Mouse (Mus musculus) G1E (cell line): Measurements from ENCODE around the gene Hoxc10. TPM values are rescaled to one million over a fixed set of nuclear protein-coding genes. Genes with fewer than 3 reads are reported as not detected.

Experiments
- ATAC-seq: 2 replicates; pipeline ENCODE4 v1.8.0; 2016; ENCODE audit warnings: mild to moderate bottlenecking; ENCODE audit not compliant: insufficient number of reproducible peaks, poor library complexity, low FRiP score, severe bottlenecking; ENCODE audit errors: extremely low read depth
- DNase-seq: peaks from one replicate; pipeline ENCODE4 v3.0.0; 2012; ENCODE audit warnings: low spot score
- H3K27me3 ChIP-seq: 2 replicates; pipeline ENCODE4 v1.6.1; 2012; ENCODE audit warnings: mild to moderate bottlenecking, low read length, inconsistent platforms; ENCODE audit not compliant: insufficient read depth
- H3K36me3 ChIP-seq: replicated peaks from 2 replicates; pipeline ENCODE3; 2012; ENCODE audit warnings: mild to moderate bottlenecking, inconsistent platforms
- H3K4me1 ChIP-seq: 2 replicates; pipeline ENCODE4 v1.6.1; 2012; ENCODE audit warnings: low read depth, low read length, inconsistent platforms, mixed read lengths; ENCODE audit not compliant: insufficient read depth
- H3K4me3 ChIP-seq: 2 replicates; pipeline ENCODE4 v1.5.1; 2012; ENCODE audit warnings: low read depth, mild to moderate bottlenecking, inconsistent platforms, low read length, moderate library complexity, mixed read lengths
- H3K9me3 ChIP-seq: replicated peaks from 2 replicates; pipeline ENCODE4 v1.6.1; 2012; ENCODE audit warnings: inconsistent platforms
- CTCF ChIP-seq: IDR thresholded peaks from 2 replicates; pipeline ENCODE4 v1.5.1; 2012; ENCODE audit warnings: low read depth, low read length, inconsistent platforms, mixed read lengths
- GATA1 ChIP-seq: IDR thresholded peaks from 2 replicates; pipeline ENCODE4 v1.6.1; 2012; ENCODE audit warnings: borderline replicate concordance, low read length, inconsistent platforms, mixed read lengths
- GATA2 ChIP-seq: IDR thresholded peaks from 2 replicates; pipeline ENCODE4 v1.6.1; 2012; ENCODE audit warnings: low read depth, low read length, inconsistent platforms, borderline replicate concordance
- POLR2AphosphoS5 ChIP-seq: IDR thresholded peaks from 2 replicates; pipeline ENCODE4 v1.6.1; 2012; ENCODE audit warnings: low read depth, low read length, inconsistent platforms; ENCODE audit not compliant: insufficient replicate concordance
- TAL1 ChIP-seq: conservative IDR thresholded peaks from 2 replicates; pipeline ENCODE4 v1.6.1; 2012; ENCODE audit warnings: low read depth, low read length, inconsistent platforms, mixed read lengths
- polyA plus RNA-seq: library from polyadenylated mRNA; stranded (reverse); fragments of >175 nt; gene quantifications from 2 replicates; pipeline ENCODE4 v1.2.3, GENCODE M21; 2012
- total RNA-seq, 2 experiments: library from RNA; stranded (forward) in 1 of 2; stranded (reverse) in 1 of 2; fragments of 200-1000 nt in 1 of 2; fragments of >200 nt in 1 of 2; fragmentation: Nextera tagmentation in 1 of 2; gene quantifications; 2 replicates each; pipeline ENCODE4 v1.2.3; 2014 to 2017

Hoxc10 gene
- total and polyA plus RNA-seq, 3 experiments, result 0.16 to 0.60 (median 0.16) TPM

DNA sequence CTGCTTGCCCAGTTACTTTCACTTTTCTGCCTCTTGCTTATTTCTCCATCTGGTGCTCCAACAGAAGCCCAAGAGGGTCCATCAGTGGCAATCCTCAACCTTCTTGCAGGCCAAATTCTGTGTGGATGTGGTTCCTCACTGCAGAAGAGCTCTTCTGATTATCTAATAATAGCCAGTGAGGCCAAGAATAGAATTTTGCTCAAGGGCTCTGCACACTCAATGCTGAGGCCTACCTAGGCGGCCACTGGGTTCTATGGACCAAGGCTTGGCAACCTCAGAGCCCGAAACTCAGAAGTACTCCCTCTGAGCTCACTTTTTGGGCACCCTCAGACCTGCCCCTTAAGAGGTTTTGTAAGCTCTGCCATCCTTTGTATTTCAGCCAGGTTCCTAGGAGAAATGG is 34.8 kb downstream of the Hoxc10 start:
- DNase-seq, result no peak
- peaks cover 17% of the 10 kb centered on the region for H3K36me3 ChIP-seq
- peak overlapping the region; percentile 74; the same call in 1 of the 2 replicates for H3K4me3 ChIP-seq
- ATAC-seq, result no peak
- no peaks in the 10 kb centered on the region for H3K9me3 ChIP-seq
- TF ChIP-seq CTCF, result no peak
- no peak for TF ChIP-seq POLR2AphosphoS5
- TF ChIP-seq TAL1, result no peak
- no peak for TF ChIP-seq GATA1
- TF ChIP-seq GATA2, result no peak
- no peaks in the 10 kb centered on the region for H3K27me3 ChIP-seq
- peaks cover 86% of the 10 kb centered on the region for H3K4me1 ChIP-seq

DNA sequence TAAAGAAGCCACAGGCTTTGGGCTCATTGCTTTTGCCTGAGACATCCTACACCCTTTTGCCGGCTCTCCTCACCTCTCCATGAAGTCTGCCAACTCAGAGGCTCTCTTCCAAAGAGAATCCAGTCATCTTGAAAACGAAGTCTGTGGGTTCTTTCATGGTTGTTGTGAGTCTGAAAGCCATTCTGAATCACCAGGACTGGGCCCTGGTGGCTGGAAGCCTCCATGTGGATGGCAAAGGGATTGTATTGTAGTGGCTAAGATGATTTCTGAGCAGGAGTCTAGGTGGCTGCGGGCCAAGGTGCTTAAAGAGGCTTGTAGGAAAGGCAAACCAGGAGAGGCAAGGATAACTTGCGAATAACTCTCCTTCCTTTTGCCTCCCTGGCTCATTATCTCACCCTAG is 35.6 kb downstream of the Hoxc10 start:
- Histone ChIP-seq H3K36me3 (peaks cover 17% of the 10 kb centered on the region), H3K27me3 (no peaks in the 10 kb centered on the region), H3K4me1 (peaks cover 86% of the 10 kb centered on the region), H3K9me3 (no peaks in the 10 kb centered on the region), H3K4me3 (peak overlapping the region; percentile 64; the same call in 1 of the 2 replicates)
- no peak for DNase-seq
- ATAC-seq, result no peak
- TF ChIP-seq TAL1 (no peak), POLR2AphosphoS5 (no peak), GATA1 (no peak), CTCF (no peak), GATA2 (no peak)

DNA sequence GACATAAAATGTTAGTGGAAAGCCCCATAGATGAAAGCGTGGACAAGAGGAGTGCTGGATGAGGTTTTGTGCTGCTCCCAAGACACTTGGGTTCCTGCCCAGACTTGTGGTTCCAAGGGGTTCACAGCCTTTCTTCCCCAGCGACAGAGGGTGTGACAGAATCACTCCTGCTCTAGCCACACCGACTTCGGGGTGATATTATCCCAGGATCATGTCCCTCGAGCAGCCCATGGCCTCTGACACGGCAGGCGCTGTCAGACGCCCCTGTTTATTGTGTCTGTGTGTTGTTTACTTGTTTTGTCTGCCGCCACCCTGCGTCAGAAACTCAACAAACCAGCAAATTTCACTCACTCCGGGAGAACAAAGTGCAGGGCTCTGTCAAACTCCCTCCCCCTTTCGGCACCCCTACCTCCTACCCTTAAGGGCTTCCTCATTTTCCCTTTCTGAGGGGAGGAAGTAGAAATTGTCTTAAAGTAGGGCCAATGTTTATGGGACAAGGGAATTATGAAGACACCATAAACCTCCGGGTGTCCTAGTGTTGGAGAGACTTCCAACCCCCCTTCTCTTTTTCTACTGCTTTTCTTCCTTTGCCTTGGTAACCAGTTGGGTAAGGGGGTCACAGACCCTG is 36.3 kb downstream of the Hoxc10 start:
- H3K9me3 ChIP-seq, result no peaks in the 10 kb centered on the region
- ATAC-seq, result no peak
- no peaks in the 10 kb centered on the region for H3K27me3 ChIP-seq
- no peak for DNase-seq
- H3K36me3 ChIP-seq, result peaks cover 17% of the 10 kb centered on the region
- TF ChIP-seq CTCF (no peak), GATA2 (no peak), POLR2AphosphoS5 (no peak), TAL1 (no peak), GATA1 (no peak)
- H3K4me1 ChIP-seq, result peaks cover 87% of the 10 kb centered on the region
- H3K4me3 ChIP-seq, result peak overlapping the region; percentile 64; the same call in 1 of the 2 replicates

- Histone ChIP-seq H3K27me3 (no peaks in the 10 kb centered on the region), H3K9me3 (no peaks in the 10 kb centered on the region), H3K4me3 (peak overlapping the region; percentile 51; the same call in 1 of the 2 replicates), H3K4me1 (peaks cover 95% of the 10 kb centered on the region), H3K36me3 (peaks cover 25% of the 10 kb centered on the region)
- DNase-seq (no peak), ATAC-seq (no peak)
- TF ChIP-seq CTCF, result no peak
- TF ChIP-seq POLR2AphosphoS5, result no peak
- TF ChIP-seq GATA1, result no peak
- no peak for TF ChIP-seq TAL1
- no peak for TF ChIP-seq GATA2
Measured at GRCm38 (mm10) chr15:103005308-103005707, 38.7 kb downstream of the Hoxc10 start.

DNA sequence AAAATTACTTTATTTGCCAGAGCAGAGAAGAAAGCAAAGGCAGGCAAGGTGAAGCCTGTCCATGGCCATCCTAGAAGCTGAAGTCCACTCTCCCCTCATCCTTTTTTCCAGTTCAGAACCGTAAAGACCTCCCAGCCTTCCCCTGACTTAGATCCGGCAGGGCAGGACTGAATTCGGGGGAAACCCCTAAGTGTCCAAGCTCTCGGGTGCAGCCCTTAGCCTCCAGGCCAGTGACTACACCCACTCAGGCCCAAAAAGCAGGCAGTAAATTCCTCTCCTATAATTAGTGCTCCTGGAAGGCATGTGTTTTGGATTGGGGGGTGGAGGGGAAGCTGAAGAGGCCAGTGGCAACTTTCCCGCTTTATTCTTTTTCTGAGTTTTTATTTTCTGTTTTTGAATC is 39.2 kb downstream of the Hoxc10 start:
- TF ChIP-seq TAL1, result no peak
- no peak for DNase-seq
- no peak for ATAC-seq
- Histone ChIP-seq H3K4me3 (peak overlapping the region; percentile 21; the same call in 1 of the 2 replicates), H3K4me1 (peaks cover 95% of the 10 kb centered on the region), H3K36me3 (peaks cover 25% of the 10 kb centered on the region), H3K27me3 (no peaks in the 10 kb centered on the region), H3K9me3 (no peaks in the 10 kb centered on the region)

DNA sequence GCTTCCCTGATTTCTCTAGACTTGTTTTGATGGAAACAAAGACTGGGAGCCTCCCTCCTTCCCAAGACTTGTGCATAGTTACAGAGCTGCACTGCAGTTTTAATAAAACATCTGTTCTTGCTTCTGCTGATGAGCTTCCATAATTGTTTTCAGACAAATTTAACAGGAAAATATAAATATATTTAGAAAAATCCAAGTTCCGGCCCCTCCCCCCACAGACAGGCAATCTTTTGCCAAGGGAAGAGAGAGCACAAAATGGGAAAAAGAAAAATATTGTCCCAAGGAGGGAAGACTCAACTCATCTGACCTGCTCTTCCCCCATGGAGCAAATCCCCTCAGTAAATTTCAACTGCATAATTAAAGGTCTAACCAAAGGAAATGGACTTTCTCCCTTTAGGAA is 39.7 kb downstream of the Hoxc10 start:
- H3K9me3 ChIP-seq, result no peaks in the 10 kb centered on the region
- H3K36me3 ChIP-seq, result peaks cover 25% of the 10 kb centered on the region
- peaks cover 93% of the 10 kb centered on the region for H3K4me1 ChIP-seq
- ATAC-seq (no peak), DNase-seq (no peak)
- H3K4me3 ChIP-seq, result peak overlapping the region; percentile 21; the same call in 1 of the 2 replicates
- no peak for TF ChIP-seq CTCF
- no peak for TF ChIP-seq GATA1
- no peaks in the 10 kb centered on the region for H3K27me3 ChIP-seq
